Mouse (Mus musculus) bone marrow, adult 2 months (tissue): ENCODE results near the gene Fkbpl.

Experiments used
- CTCF ChIP-seq: fragments of 200-500 bp; IDR thresholded peaks from 2 replicates; pipeline ENCODE4 v1.5.1; 2011; ENCODE audit warnings: low read length, control low read depth; ENCODE audit not compliant: control insufficient read depth, insufficient read depth
- POLR2A ChIP-seq: fragments of 200-500 bp; IDR thresholded peaks from 2 replicates; pipeline ENCODE4 v1.6.1; 2011; ENCODE audit warnings: low read depth, mild to moderate bottlenecking, control low read depth, low read length, borderline replicate concordance; ENCODE audit not compliant: control insufficient read depth

DNA sequence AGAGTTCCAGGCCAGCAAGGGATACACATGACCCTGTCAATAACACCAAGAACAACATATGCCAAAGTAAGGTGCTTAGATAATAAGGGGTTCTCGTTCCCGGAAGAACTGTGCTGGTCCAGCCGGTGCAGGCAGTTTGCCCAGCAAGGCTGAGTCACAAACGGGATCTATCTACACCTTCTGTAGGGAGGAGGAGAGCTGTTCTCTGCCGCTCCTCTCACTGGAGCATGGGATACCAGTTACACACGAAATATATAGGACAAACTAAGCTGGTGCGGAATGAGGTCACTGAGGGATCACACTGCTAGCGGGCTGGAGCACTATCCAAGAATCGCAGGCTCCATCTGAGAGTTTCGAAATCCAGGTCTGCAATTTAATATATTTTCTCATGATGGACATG, 620 bp upstream of the Fkbpl start:
- TF ChIP-seq CTCF (no peak), POLR2A (no peak)
